Mouse (Mus musculus): Measurements from ENCODE around the gene 9630041A04Rik. TPM values are rescaled to one million over a fixed set of nuclear protein-coding genes. Genes with fewer than 3 reads are reported as not detected.

The 9630041A04Rik gene
- polyA plus RNA-seq, 1 experiment from 2014 or later = not detected

DNA sequence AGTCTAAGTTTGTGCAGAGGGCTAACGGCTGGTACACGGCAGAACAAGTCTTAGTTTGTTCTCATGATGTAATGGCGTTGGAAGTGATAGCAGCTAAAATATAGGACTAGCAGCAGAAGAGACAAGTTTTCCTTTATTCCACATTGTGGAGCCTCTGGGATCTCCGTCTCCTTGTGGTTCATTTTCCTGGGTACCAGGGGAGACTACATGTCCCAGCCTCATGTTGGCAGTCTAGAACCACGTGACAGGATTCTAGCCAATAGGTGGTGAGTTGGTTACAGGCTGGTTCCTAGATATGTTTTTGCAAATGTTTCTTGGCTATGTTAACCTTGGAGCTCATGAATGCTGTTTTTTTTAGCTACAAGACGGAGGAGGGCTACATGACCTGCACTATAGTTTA is 15.9 kb upstream of the 9630041A04Rik start:
- TF ChIP-seq CTCF (IDR thresholded peaks at IDR 0.05; ENCODE audit: low read depth) (no peak), EP300 (optimal IDR thresholded peaks at IDR 0.05) (no peak)
- H3K36me3 ChIP-seq (ENCODE audit: control insufficient read depth, insufficient read depth, low read length) = no peaks in the 10 kb centered on the region
- WGBS = 63% methylated on average over 6 of the region's 6 CpGs
- H3K27me3 ChIP-seq (ENCODE audit: control insufficient read depth, insufficient read depth, low read length) = no peaks in the 10 kb centered on the region
- H3K4me3 ChIP-seq (ENCODE audit: low read depth, low read length) = no peak overlapping the region
- H3K4me2 ChIP-seq (replicated peaks; ENCODE audit: low read depth) = no peak overlapping the region
- no peak overlapping the region for H3K27ac ChIP-seq (replicated peaks)
- DNase-seq (ENCODE audit: low spot score) (no peak), ATAC-seq (ENCODE audit: low FRiP score, low TSS enrichment) (no peak)
- no peak overlapping the region for H3K9ac ChIP-seq (ENCODE audit: low read length)
- H3K4me1 ChIP-seq (replicated peaks; ENCODE audit: control insufficient read depth, insufficient read depth) = no peaks in the 10 kb centered on the region
- no peaks in the 10 kb centered on the region for H3K9me3 ChIP-seq (ENCODE audit: control insufficient read depth, low read length)

DNA sequence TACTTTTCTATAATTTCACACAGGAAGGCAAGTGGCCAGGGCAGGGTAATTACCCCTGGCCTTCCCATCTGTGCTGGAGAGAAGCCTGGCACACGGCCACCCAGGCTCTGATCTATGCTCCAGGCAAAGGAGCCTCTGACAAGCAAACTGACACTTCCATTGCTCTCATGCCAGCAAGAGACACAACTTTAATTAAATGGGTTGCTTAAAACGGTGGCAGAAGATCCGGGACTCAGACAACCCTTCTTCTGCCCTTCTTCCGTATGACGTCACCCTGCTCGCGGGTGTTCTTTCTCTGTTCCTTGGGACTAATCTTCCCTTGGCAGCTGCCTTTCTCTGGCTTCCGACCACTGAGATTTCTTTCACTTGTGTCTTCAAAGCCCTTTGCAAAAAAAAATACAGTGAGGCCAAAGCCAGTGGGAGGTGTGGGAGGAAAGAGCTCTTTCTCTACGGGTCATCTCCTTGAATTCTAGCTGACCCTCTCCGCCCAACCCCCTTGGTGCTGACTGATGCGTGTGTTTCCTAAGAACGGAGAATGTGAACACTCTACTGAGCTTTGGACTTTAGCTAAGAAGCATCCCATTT is 932 bp downstream of the 9630041A04Rik start:
- no peaks in the 10 kb centered on the region for H3K27me3 ChIP-seq (ENCODE audit: control insufficient read depth, insufficient read depth, low read length)
- TF ChIP-seq EP300 (optimal IDR thresholded peaks at IDR 0.05) = no peak
- no peak for TF ChIP-seq CTCF (IDR thresholded peaks at IDR 0.05; ENCODE audit: low read depth)
- WGBS = 46% methylated on average over 12 of the region's 12 CpGs
- H3K4me1 ChIP-seq (replicated peaks; ENCODE audit: control insufficient read depth, insufficient read depth) = no peaks in the 10 kb centered on the region
- H3K36me3 ChIP-seq (ENCODE audit: control insufficient read depth, insufficient read depth, low read length) = no peaks in the 10 kb centered on the region
- peak overlapping the region; percentile 53; the same call in 1 of the 2 replicates for H3K27ac ChIP-seq (replicated peaks)
- ATAC-seq (ENCODE audit: low FRiP score, low TSS enrichment) (no peak; the same call in 1 of the 2 replicates), DNase-seq (ENCODE audit: low spot score) (peak; percentile 20)
- no peak overlapping the region for H3K4me2 ChIP-seq (replicated peaks; ENCODE audit: low read depth)
- H3K9me3 ChIP-seq (ENCODE audit: control insufficient read depth, low read length) = no peaks in the 10 kb centered on the region
- H3K9ac ChIP-seq (ENCODE audit: low read length) = no peak overlapping the region
- no peak overlapping the region for H3K4me3 ChIP-seq (ENCODE audit: low read depth, low read length)

DNA sequence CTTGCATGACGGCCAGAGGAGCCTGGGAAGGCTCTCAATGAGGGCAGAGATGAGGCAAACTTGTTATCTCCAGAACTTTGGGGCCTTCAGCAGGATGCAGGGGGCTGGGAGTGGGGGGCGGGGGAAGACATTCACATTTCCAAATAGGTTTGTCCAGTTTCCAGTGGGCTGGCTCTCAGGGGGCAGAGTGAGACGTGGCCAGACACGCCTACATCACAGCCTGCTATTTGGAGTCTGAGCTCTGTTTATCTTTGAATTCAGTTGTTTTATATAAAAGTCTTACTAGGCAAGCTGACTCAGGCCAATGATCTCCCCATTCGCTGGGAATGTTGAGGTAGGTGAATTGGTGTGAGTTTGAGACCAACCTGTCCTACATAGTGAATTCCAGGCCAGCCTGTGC is 1.5 kb downstream of the 9630041A04Rik start:
- no peaks in the 10 kb centered on the region for H3K27me3 ChIP-seq (ENCODE audit: control insufficient read depth, insufficient read depth, low read length)
- no peak overlapping the region for H3K4me3 ChIP-seq (ENCODE audit: low read depth, low read length)
- H3K9ac ChIP-seq (ENCODE audit: low read length) = no peak overlapping the region
- DNase-seq (ENCODE audit: low spot score) (no peak), ATAC-seq (ENCODE audit: low FRiP score, low TSS enrichment) (no peak; the same call in 1 of the 2 replicates)
- no peaks in the 10 kb centered on the region for H3K36me3 ChIP-seq (ENCODE audit: control insufficient read depth, insufficient read depth, low read length)
- H3K9me3 ChIP-seq (ENCODE audit: control insufficient read depth, low read length) = no peaks in the 10 kb centered on the region
- 0 out of 2 replicates have a peak overlapping the region, but pooled peaks have one; percentile 53 for H3K27ac ChIP-seq (replicated peaks)
- H3K4me2 ChIP-seq (replicated peaks; ENCODE audit: low read depth) = no peak overlapping the region
- 45% methylated on average over 5 of the region's 5 CpGs for WGBS
- no peak for TF ChIP-seq EP300 (optimal IDR thresholded peaks at IDR 0.05)
- TF ChIP-seq CTCF (IDR thresholded peaks at IDR 0.05; ENCODE audit: low read depth) = no peak
- no peaks in the 10 kb centered on the region for H3K4me1 ChIP-seq (replicated peaks; ENCODE audit: control insufficient read depth, insufficient read depth)

DNA sequence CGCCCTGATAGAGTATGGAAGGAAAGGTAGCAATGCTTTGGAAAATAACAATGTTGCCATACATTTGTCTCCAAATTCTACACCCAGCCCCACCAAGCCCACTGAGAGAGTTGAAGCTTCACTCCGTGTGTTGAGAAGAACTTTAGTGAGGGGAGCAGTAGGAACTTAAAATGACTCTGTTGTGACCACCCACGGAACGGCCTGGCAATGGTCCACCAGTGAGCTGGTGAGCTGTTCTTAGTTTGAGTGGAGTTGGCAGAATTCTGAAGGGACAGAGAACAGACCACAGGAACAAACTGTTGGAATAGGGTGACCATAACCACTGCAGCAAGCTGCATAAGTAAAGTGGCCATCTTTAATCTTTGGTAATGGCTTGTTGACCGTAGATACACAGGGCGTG is 7.0 kb downstream of the 9630041A04Rik start:
- Histone ChIP-seq H3K4me2 (replicated peaks; ENCODE audit: low read depth) (no peak overlapping the region), H3K4me1 (replicated peaks; ENCODE audit: control insufficient read depth, insufficient read depth) (no peaks in the 10 kb centered on the region), H3K27me3 (ENCODE audit: control insufficient read depth, insufficient read depth, low read length) (no peaks in the 10 kb centered on the region), H3K9me3 (ENCODE audit: control insufficient read depth, low read length) (no peaks in the 10 kb centered on the region), H3K4me3 (ENCODE audit: low read depth, low read length) (no peak overlapping the region), H3K9ac (ENCODE audit: low read length) (no peak overlapping the region), H3K27ac (replicated peaks) (no peak overlapping the region), H3K36me3 (ENCODE audit: control insufficient read depth, insufficient read depth, low read length) (no peaks in the 10 kb centered on the region)
- 83% methylated on average over 6 of the region's 6 CpGs for WGBS
- no peak for TF ChIP-seq EP300 (optimal IDR thresholded peaks at IDR 0.05)
- no peak for ATAC-seq (ENCODE audit: low FRiP score, low TSS enrichment)
- no peak for DNase-seq (ENCODE audit: low spot score)

DNA sequence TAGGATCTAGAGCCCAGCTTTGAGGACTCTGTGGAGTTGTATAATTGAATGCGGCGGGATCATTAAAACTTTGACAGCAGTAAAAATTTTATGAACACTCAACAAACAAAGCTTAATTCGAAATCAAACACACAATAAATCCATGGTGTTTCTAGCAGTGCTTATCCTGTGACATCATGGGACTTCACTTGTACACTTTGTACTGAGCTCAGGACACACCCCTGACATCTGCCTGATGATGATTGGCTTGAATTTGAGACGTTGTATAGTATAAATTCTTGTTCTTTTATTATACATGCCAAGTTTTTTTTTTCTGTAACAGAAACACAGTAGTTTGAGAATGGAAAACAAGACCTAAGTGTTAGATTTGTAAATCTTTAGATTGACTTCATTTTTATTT is 8.4 kb downstream of the 9630041A04Rik start:
- Histone ChIP-seq H3K36me3 (ENCODE audit: control insufficient read depth, insufficient read depth, low read length) (no peaks in the 10 kb centered on the region), H3K4me1 (replicated peaks; ENCODE audit: control insufficient read depth, insufficient read depth) (no peaks in the 10 kb centered on the region), H3K27ac (replicated peaks) (no peak overlapping the region), H3K4me2 (replicated peaks; ENCODE audit: low read depth) (no peak overlapping the region), H3K9ac (ENCODE audit: low read length) (no peak overlapping the region), H3K4me3 (ENCODE audit: low read depth, low read length) (no peak overlapping the region), H3K9me3 (ENCODE audit: control insufficient read depth, low read length) (no peaks in the 10 kb centered on the region), H3K27me3 (ENCODE audit: control insufficient read depth, insufficient read depth, low read length) (no peaks in the 10 kb centered on the region)
- no peak for DNase-seq (ENCODE audit: low spot score)
- no peak for ATAC-seq (ENCODE audit: low FRiP score, low TSS enrichment)
- TF ChIP-seq CTCF (IDR thresholded peaks at IDR 0.05; ENCODE audit: low read depth) (no peak), EP300 (optimal IDR thresholded peaks at IDR 0.05) (no peak)
- 46% methylated on average over 4 of the region's 4 CpGs for WGBS

DNA sequence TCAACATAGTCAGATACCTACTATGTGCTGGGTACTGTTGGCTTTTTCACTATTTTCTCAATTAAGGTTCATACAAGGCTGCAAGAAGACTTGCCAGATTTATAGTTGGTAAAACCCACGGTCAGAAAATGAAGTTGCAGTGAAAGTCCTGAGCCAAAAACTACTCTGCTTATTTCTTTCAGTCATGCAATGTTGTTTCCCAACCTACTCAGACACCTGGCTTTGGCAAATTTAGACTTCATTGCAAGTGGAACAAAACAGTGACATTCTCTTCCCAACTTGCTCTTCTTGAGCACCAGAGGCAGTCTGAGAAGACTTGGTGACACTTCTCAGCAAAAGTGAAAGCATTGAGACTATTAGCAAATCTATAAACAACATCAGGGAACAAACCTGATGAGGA is 13.7 kb downstream of the 9630041A04Rik start:
- no peak overlapping the region for H3K27ac ChIP-seq (replicated peaks)
- H3K4me2 ChIP-seq (replicated peaks; ENCODE audit: low read depth) = no peak overlapping the region
- no peak overlapping the region for H3K4me3 ChIP-seq (ENCODE audit: low read depth, low read length)
- no peaks in the 10 kb centered on the region for H3K4me1 ChIP-seq (replicated peaks; ENCODE audit: control insufficient read depth, insufficient read depth)
- WGBS = 84% methylated on average over 1 of the region's 1 CpGs
- H3K27me3 ChIP-seq (ENCODE audit: control insufficient read depth, insufficient read depth, low read length) = no peaks in the 10 kb centered on the region
- H3K9ac ChIP-seq (ENCODE audit: low read length) = no peak overlapping the region
- TF ChIP-seq EP300 (optimal IDR thresholded peaks at IDR 0.05) = no peak
- no peak for TF ChIP-seq CTCF (IDR thresholded peaks at IDR 0.05; ENCODE audit: low read depth)
- H3K36me3 ChIP-seq (ENCODE audit: control insufficient read depth, insufficient read depth, low read length) = no peaks in the 10 kb centered on the region
- ATAC-seq (ENCODE audit: low FRiP score, low TSS enrichment) (no peak), DNase-seq (ENCODE audit: low spot score) (no peak)
- H3K9me3 ChIP-seq (ENCODE audit: control insufficient read depth, low read length) = no peaks in the 10 kb centered on the region
